Mouse (Mus musculus) monocyte, adult 2 months (primary cell): Measurements from ENCODE around the gene Dbr1.
A peak's percentile ranks its signal among the peaks of the same experiment; 100 is the strongest.
"Not testable (repeated sequence)": the region's sequence is repeated elsewhere in the genome, so short reads cannot be mapped to it uniquely, and the experiment has no call there.

Experiments
- DNase-seq, 2 experiments: peaks; one replicate each; pipeline ENCODE4 v3.0.0; 2022; ENCODE audit warnings: low spot score in 2 of 2, low read depth in 1 of 2

The Dbr1 gene

DNA sequence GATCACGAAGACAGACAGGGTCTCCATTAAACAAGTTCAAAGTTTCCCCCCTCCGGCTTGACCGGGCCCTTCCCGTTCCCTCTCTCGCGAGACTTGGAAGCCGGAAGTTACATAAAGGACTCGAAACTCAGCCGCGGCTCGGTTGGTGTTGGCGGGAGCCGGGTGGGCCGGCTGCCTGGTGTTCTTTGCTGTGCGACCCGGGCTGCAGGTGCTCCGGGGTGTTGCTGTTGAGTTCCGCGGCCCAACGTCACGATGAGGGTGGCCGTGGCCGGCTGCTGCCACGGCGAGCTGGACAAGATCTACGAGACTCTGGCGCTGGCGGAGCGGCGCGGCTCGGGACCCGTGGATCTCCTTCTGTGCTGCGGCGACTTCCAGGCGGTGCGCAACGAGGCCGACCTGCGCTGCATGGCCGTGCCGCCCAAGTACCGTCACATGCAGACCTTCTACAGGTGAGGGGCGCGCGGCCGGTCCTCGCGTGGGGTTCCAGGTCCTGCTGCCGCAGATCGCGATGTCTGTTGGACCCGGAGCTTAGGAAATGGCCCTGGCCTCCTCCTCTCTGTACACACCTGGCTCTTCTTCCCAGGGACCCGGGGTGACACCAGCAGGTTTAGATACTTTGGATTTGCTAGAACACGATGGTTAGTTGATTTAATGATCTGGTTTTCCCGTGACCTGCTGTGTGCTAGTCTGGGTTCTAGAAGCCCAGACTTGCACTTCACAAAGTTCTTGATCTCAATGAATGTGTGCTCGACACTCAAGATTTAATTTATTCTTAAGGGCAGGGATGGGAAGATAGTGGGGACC is at the start of gene Dbr1:
Dbr1 (plus strand) TSS at position 123 of the 804 bp plus-strand sequence.
- peak; percentile 75 to 84 for DNase-seq

DNA sequence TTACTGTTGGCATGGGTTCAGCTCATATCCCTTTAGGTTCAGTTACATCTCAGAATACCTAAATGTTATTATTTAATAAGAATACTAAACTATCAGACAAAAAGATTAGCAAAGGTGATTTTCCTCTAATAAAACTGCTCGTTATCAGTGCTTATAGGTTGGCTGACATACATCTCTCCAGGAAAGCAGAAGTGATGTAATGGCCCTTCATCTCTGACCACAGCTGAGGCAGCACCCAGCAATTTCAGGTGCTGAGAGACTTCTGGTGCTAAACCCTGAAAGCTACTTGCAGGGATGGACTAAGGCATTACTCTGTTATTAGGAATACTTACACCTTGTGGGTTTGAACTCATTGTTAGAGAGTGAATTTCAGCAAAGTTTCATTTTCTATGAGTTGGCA is 43.7 kb upstream of the Dbr1 start:
- no peak for DNase-seq

DNA sequence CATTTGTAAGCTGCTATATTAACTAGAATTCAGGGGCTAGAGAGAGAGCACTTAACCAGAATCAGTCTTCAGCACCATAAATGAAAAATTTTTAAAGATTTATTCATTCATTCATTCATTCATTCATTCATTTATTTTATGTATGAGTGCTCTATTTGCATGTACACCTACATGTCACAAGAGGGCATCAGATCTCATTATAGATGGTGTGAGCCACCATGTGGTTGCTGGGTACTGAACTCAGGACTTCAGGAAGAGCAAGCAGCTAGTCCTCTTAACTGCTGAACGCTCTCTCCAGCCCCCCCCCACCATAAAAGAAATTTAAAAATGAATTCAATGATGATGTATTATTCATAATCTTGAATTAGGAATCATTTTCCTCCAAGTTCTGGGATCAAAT is 29.3 kb upstream of the Dbr1 start:
- DNase-seq: no peak

DNA sequence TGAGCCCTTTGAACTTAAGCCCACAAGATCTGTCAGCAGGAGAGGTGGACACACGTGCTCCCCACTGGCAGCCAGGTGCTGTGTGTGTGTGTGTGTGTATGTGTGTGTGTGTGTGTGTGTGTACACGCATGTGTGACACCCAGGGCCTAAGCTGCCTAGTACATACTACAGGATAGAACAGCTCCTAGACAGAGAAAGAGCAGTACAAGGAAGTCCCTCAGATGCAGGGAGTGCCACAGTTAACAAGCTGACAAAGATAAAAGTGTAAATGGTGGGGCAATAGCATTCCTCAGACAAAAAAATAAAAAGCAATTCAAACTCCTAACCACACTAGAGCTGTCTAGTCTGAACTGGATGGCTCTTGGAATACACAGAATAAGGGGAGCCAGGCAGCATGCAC is 23.5 kb upstream of the Dbr1 start:
- no peak for DNase-seq

DNA sequence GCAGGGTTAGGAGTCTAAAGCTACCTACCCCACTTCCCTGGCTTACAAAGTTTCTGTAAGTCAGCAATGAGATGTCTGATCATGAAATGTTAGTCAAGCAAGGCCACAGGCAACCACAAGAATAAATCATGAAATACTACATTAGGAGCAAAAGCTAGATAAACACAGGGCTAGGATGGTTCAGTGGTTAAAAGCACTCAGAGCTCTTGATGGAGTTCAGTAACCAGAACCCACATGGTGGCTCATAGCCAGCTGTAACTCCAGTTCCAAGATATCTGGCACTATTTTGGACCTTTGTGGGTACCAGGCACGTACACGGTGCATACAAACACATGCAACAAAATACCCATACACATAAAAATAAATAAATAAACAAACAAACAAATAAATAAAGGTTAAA is 22.6 kb upstream of the Dbr1 start:
- no peak for DNase-seq

DNA sequence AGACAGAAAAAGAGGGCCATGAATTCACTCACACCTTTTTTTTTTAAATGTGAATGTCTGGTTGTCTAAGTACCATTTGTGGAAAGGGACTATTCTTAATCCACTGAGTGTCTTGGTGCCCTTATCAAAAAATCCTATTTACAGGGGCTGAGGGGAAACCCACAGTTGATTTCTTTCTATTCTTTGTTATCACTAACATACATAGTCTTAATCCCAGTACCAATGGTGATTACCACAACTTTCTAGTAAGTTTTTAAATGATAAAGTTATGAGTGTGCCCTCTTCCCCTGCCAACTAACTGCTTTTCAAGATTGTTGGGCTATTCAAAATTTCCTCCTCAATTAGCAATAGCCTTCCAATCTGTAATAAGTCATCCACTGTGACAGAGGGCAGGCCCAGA is 21.5 kb upstream of the Dbr1 start:
- no peak for DNase-seq

DNA sequence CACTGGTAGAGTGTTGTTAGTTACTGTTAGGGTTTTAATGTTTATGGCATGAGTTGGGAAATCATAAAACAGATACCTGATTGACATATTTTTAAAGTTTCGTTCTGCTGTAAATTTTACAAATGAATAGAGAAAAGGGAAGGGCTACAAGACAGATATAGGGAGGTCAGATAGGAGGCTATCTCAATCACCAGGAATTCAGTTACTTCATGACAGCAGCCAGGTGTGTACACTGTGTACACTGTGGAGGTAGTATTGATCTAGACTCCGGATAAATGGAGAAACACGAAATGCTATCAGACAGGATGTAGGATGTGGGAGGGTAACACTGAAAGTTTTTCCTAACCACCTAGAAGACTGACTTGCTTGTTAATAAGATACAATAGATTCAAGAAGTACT is 20.3 kb upstream of the Dbr1 start:
- DNase-seq: no peak

DNA sequence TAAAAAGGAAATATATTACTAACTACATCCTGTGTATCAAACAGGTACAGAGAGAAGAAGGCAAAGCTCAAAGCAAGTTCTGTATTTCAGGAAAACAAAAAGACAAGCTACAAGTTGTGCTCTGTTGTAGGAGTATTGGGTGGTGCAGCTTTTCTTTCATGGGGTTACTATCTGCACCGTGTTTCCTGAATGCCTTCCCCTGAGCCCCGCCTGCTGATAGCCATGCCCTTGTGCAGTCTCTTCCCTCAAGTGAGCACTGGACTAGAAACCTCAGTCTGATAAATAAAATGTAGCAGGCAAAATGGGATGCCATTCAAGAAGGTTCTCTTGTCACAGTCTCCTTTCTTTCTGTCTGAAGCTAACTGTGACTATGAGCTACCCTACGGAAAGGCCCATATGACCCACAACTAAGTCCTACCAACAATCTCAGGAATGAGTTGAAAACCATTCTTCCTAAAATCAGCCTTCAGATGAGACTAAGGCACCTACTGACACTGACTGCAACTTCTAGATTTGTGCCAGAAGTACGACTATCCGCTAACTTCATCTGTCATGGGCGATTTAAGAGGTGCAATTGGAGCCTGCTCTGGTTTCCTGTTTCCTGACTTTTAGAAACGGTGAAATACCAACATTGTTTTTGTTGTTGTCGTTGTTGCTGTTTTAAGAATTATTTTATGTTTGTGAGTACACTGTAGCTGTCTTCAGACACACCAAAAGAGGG is 17.9 kb upstream of the Dbr1 start:
- no peak for DNase-seq

DNA sequence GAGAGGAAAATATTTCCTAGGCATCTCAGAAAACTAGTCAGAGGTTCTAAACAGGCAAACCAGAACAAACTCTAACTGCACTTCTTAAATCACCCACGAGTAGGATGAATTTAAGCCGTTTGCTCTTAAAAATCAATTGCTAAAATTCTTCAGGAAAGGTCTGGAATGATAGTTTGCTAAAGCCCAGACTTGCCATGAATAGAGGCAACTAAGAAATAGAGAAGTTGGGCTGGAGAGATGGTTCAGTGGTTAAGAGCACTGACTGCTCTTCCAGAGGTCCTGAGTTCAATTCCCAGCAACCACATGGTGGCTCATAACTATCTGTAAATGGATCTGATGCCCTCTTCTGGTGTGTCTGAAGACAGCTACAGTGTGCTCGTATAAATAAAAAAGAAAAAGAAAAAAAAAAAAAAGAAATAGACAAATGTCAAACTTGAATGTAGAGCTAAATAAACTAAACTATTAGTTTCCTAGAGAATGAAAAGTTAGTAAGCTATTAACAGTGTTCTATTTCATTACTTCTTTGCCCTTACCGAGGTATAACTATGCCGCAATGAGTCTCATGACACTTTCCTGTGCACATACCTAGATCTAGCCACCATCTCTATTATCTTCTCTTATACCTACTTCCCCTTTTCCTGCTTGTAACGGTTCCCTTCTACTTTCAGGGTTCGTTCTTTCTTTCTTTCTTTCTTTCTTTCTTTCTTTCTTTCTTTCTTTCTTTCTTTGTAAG is 16.6 kb upstream of the Dbr1 start:
- no peak for DNase-seq

DNA sequence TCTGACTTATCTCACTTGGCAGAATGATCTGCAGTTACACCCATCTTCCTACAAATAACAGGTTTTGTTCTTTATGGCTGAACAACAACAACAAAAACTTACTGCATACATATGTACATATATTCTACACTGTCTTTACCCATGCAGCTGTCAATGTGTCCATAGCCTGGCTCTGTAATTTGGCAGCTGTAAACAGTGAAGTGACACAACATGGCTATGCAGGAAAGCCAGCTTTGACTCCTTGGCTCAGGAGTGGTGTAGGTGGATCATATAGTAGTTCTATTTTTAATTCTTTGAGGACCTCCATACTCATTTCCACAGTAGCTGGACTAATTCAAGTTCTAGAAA is 16.1 kb upstream of the Dbr1 start:
- no peak for DNase-seq

DNA sequence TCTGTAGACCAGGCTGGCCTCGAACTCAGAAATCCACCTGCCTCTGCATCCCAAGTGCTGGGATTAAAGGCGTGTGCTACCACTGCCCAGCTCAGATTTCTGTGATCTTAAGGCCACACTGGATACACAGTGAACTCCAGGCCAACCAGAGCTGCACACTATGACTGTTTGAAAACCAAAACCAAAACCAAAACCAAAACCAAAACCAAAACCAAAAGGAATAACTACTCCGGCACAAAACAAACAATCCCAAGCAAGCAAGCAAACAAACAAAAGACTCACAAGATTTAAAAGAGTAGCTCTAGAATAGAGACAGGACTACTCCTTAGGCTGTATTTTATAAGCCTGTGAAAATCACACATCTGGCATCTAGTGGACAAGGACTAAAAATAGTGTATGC is 15.2 kb upstream of the Dbr1 start:
- DNase-seq: no peak

DNA sequence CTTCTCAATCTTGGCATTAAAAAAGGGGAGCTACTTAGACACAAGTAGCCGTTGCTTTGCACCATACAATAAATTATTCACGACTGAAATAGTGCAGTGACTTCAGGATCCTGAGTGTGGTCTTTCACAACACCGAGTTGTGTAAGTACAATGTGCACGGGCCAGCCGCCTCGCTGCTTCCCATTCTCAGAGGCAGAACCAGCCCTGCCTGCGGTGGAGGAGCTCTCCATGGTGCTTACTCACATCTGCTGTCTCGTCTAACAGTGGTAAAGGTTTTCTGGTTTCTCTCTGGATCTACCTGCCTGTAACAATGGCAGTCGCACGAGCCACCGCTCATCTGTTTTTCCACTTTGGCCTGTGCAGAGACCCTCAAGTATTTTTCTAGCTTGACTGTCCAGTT is 11.9 kb upstream of the Dbr1 start:
- DNase-seq: peak; percentile 69 to 79

DNA sequence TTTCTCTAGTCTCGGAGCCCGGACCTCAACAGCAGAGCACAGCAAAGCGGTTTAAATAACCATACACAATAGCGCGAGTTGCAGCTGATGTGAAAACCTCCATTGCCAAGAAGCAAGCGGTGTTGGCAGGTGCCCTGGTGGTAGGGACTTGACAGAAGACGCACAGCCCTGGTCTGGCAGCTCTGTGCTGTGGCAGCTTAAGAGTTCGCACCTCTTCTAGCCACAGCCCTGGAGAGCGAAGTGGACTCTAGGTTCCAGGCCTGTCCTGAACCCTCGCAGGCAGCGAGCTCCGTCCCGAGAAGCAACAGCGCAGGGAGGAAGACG is 7.6 kb upstream of the Dbr1 start:
- no peak for DNase-seq

DNA sequence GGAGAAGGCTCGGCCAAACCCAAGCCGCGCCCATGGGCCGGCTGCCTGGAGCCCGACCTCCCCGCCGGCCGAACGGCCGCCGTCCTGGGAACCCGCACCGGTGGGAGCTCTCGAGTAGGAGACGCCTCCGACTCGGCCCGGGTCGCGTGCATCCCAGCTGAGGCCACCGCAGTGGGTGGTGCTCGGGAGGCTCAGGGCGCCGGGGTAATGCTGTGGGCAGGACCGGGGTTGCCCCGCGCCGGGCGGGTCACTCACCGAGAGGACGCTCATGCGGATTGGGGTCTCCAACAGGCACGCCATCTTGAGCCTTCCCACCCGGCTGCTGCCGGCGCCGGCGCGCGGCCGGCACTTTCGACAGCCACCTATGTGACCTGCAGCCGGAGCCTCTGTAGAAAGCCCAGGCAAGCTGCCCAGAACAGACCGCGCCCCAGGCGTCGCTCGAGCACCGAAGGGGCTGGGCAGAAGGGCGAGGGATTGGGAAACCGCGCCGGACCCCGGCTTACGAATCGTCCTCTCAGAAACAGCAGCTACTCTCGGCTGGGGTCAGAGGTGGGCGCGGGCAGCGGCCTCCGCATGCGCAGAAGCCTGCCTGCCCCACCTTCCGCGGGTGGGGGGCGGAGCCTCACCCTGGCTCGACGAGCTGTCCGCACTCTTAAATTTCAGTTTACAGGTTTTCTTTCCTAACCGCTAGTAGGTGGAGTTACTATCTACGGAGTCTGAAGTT is 7.1 kb upstream of the Dbr1 start, which contains the start of gene Armc8:
Armc8 (minus strand) TSS at position 553 of the 724 bp plus-strand sequence.
- peak; percentile 52 to 80 for DNase-seq

DNA sequence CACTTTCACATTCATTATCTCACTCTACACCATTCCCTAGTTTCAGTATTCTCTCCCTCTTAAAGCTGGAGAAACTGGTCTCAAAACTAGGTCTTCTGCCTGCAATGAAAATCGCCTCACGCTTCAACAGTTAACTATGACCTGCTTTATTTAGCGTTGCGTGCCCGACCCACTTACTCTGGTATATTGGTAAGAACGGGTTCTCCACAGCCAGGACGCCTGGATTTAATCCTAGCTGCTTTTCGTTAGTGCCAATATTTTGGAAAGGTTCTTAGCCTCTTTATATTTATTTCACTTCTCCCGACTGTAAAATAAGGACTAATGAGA is 6.6 kb upstream of the Dbr1 start:
- no peak for DNase-seq

DNA sequence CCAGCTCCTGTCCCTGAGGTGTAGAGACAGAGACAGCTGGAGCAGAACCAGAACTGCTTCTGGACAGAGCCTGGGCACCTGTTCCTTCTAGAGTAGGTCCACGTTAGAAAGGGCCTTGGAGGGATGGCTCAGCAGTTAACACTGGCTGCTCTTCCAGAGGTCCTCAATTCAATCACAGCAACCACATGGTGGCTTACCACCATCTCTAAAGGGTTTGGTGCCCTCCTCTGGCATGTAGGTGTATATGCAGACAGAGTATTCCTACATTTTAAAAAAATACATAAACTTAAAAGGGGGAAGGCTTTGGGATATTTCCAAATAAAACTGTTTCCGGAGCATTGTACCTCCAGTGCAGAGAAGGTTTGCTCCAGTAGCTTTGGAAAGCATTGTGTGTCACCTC is 5.1 kb downstream of the Dbr1 start:
- DNase-seq: no peak

DNA sequence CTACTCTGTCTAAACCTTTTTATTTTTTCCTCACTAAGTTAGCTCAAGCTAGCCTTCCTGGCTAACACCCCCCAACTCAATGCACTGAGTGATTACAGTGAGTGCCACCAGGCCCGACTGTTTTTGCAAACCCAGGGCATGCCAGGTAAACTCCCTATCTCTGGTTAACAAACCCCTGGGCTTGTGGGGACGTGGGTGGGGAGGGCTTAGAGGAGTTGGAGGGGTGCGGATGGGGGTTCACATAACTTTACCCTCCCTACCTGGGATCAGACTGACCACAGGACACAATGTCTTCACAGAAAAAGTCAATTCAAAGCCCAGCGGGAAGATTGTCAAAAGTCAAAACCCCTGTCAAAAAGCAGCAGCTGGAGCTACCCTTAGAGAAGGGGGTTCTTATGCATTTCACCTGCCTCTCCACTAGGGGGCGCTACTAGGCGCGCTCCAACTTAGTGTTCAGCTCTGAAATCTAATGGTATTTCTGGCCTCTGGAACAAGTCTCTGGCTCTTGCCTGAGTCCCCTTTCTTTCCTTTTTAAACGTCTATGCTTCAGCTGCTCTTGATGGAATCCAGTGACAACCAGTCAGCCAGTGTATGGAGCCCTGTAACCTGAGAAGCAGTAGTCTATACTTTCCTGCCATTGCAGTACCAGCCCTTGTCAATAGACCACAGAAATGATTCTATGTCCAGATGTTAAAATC is 12.1 kb downstream of the Dbr1 start:
- peak in 1 of 2 experiments; percentile 25 for DNase-seq

DNA sequence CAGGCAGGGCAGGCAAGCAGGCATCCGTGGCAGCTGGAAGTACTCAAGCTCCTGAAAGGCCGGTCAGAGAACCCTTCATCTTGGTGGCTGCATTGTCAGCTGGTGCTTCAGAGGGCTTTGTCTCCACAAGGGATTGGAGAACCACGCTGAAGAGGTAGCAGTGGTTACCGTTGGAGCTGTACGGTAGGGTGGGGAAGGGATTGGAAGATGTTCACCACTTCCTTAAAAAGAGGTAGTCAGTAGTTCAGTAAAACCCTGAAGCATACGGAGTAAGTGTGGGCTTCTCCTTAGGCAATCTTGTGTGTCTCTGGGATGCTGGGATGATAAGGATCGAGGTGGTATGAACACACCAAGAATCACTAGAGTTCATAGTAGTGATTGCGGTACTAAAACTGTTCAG is 15.5 kb downstream of the Dbr1 start:
- DNase-seq: no peak

DNA sequence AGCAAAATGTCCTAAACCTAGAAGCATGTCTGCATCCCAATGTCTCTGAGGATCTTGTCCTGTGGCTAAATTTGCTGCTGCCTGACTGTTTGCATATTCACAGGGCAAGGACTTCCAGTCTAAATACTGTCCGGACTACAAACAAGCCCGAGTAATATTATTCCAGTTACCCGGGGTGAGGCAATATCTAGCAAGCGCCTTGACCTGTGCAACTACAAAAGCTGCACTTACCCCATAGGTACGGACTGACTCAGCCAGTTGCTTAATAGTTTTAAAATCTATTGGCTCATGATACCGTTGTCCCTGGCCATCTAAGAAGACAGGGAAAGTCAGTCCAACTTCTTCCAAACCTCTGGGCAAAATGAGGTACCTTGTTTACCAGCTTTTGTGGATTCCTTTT is 23.5 kb downstream of the Dbr1 start:
- not testable (repeated sequence) for DNase-seq

DNA sequence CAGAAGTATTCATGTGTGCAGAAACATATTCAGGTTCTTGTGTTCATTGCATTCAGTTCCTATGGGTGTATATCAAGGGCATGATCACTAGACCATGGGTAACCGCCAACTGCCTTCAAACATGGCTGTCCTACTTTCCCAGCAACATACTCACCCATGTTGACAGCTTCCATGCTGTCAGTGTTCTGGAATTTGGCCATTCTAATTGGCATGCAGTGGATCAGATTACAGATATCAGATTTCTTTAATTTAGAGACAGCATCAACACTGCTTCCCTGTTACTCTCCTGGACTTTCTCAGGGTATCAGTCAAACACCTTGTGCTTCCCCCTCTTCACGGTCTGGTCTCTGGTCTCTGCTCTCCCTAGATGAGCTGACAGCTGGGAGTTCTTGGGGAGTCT is 28.0 kb downstream of the Dbr1 start:
- no peak for DNase-seq

DNA sequence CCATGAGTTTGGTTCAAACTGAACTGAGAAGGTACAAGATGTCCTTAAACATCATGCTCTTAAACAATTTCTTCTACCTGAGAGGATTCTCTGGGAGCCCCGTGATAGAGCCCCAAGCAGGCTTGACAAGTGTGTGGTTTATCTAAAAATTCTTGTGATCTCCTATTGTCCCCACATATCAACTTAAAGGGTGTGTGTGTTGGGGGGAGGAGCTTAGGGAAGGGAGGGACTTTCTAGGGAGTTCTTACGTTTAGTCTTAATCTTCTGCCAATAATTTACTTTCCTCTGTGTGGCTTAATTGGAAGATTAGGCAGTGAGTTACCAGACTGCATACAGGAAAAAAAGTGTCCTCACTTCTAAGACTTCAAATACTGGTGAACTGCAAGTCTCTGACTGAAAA is 36.6 kb downstream of the Dbr1 start, which contains the start of gene A4gnt:
A4gnt (plus strand) TSS at position 301 of the 400 bp plus-strand sequence.
- no peak for DNase-seq
